Mouse (Mus musculus) thymus, postnatal 25 days (tissue): ENCODE measurements at regions not wholly inside any gene's neighbourhood (a gene's known extent, or its start where the extent isn't known, plus 50 kb on each side); places are given as distances from the start of the nearest gene placed in this dataset.
"Not testable (repeated sequence)": the region's sequence is repeated elsewhere in the genome, so short reads cannot be mapped to it uniquely, and the experiment has no call there.

Experiments used
- DNase-seq: peaks from one replicate; pipeline ENCODE4 v3.0.0; 2022

GRCm38 (mm10) chr3:18746898-18747297 is 798.7 kb downstream of the Cypt12 start:
- no peak for DNase-seq

- DNase-seq, result no peak
These were observed 803.5 kb downstream of the Cypt12 start for GRCm38 (mm10) chr3:18751660-18752259.

- DNase-seq, result no peak
These were observed 816.3 kb downstream of the Cypt12 start for GRCm38 (mm10) chr3:18764301-18765078.

GRCm38 (mm10) chr3:18778481-18778880 is 830.3 kb downstream of the Cypt12 start:
- DNase-seq, result no peak

- no peak for DNase-seq
These were observed 839.4 kb downstream of the Cypt12 start for GRCm38 (mm10) chr3:18787531-18788176.

GRCm38 (mm10) chr3:18802794-18803193 is 825.7 kb downstream of the 1700064H15Rik start:
- DNase-seq, result no peak

- DNase-seq, result not testable (repeated sequence)
These were observed 799.6 kb downstream of the 1700064H15Rik start for GRCm38 (mm10) chr3:18828788-18829320.

GRCm38 (mm10) chr3:18868117-18868739 is 760.2 kb downstream of the 1700064H15Rik start:
- no peak for DNase-seq

GRCm38 (mm10) chr3:18868758-18869157 is 759.7 kb downstream of the 1700064H15Rik start:
- no peak for DNase-seq

- no peak for DNase-seq
These were observed 751.4 kb downstream of the 1700064H15Rik start for GRCm38 (mm10) chr3:18877060-18877459.

- no peak for DNase-seq
These were observed 750.9 kb downstream of the 1700064H15Rik start for GRCm38 (mm10) chr3:18877572-18877971.

GRCm38 (mm10) chr3:18881186-18881585 is 747.3 kb downstream of the 1700064H15Rik start:
- no peak for DNase-seq

GRCm38 (mm10) chr3:18892813-18893212 is 735.7 kb downstream of the 1700064H15Rik start:
- DNase-seq, result no peak

- DNase-seq, result no peak
These were observed 722.7 kb downstream of the 1700064H15Rik start for GRCm38 (mm10) chr3:18905769-18906168.

GRCm38 (mm10) chr3:18906210-18906609 is 722.3 kb downstream of the 1700064H15Rik start:
- no peak for DNase-seq

- no peak for DNase-seq
These were observed 719.7 kb downstream of the 1700064H15Rik start for GRCm38 (mm10) chr3:18908737-18909136.

- DNase-seq, result no peak
These were observed 699.9 kb downstream of the 1700064H15Rik start for GRCm38 (mm10) chr3:18928401-18929104.

- no peak for DNase-seq
These were observed 699.4 kb downstream of the 1700064H15Rik start for GRCm38 (mm10) chr3:18929105-18929492.

GRCm38 (mm10) chr3:18932983-18933726 is 695.3 kb downstream of the 1700064H15Rik start:
- no peak for DNase-seq

GRCm38 (mm10) chr3:18934891-18935290 is 693.6 kb downstream of the 1700064H15Rik start:
- no peak for DNase-seq

GRCm38 (mm10) chr3:18937333-18938122 is 690.9 kb downstream of the 1700064H15Rik start:
- no peak for DNase-seq
